Mouse (Mus musculus): ENCODE data around the gene Tet3.
"Not testable (repeated sequence)": the region's sequence is repeated elsewhere in the genome, so short reads cannot be mapped to it uniquely, and the experiment has no call there.

The Tet3 gene

DNA sequence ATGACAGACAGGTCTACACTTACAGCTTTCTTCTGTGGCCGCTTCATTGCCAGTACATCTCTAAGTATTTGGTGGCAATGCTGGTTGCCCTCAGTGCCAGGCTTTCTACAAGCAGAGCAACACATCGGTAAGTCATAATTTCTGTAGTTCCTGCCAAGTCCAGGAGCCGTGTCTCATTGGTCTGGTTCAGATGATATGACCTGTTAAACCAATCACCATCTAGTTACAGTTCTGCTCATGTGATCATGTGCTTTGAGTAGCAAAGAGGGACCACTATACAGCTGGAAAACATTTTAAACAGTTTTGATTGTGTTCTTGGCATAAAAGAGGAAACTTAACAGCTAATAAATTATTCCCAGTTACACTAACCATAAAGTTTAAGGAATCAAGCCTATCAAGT, 111.0 kb downstream of the Tet3 start:
- in situ Hi-C loops (cut with MboI, MseI): no loop called here

DNA sequence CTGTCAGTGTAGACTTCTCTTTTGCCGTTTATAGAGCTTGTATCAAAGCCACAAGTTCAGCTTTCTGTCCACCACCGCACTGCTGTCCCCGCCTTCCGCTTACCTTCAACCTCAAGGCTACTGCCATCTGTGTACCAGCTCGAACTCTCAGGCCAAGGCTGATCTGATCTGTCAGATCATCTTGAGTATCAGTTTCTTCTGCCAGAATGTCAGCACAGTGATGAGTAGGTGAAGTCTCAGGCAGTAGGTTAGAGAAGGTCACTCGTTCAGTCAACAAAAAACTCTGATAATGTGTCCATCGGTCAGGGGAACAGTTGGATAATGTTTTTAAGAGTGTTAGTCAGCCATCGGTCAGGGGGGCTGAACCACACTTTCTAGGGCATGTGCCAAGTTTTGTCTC, 113.6 kb downstream of the Tet3 start:
- in situ Hi-C loops (cut with MboI, MseI): not testable (repeated sequence)

DNA sequence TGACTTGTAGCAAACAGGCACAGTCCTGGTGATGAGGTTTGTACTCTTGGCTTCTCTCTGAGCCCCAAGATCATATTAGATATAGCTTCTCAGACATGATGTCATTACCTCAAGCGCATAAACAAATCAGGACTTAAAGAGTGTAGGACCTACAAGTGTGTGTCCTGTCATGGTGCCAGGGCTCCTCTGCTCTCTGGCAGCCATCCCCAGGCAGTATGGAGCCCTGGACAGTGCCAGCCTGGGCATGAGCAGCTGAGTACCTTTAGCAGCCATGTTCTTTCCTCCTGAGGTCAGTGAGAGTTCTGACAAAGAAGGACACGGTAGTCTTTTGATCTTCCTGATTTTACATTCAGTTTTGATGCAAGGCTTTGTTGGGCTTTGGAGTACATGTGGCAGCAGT, 115.9 kb downstream of the Tet3 start:
- in situ Hi-C loops (cut with MboI, MseI): no loop called here

DNA sequence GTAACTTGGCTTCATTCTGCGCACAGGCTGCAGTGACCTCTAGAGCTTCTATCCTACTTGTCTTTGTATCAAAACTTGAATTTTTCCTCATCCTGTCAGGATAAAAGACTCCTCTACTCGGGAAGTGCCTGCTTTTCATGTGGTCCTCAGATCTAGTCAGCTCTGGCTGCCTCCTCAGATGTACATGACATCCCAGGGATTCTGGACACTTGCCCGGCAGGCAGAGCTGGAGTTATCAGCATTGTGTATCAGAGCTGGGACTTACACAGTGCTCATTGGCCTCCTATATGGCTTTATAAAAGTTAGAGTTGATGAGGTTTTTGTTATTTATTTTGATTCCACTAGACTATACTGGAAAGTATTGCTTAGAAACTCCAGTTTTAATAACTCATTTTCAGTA, 117.5 kb downstream of the Tet3 start:
- in situ Hi-C loops (cut with MboI, MseI): no loop called here

DNA sequence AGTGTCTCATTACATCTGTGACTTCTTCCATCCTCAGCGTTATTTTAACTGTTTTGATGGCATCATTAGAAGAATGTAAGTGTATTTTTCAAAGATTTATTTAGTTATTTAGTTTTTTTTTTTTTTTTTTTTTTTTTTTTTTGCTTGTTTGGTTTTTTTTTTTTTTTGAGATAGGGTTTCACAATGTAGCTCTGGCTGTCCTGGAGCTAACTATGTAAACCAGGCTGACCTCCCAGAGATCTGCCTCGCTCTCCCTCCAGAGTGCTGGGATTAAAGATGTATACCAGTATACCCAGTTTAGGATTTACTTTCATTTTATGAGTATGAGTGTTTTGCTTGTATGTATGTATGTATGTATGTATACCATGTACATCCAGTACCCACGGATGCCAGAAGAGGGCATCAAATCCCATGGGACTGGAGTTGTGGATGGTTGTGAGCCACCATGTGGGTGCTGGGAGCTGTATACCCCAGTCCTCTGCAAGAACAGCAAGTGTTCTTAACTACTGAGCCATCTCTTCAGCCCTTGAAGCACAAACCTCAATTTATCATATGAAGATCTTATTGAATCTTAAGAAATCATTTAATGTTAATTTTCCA, 131.2 kb downstream of the Tet3 start:
- in situ Hi-C loops (cut with MboI, MseI): no loop called here

DNA sequence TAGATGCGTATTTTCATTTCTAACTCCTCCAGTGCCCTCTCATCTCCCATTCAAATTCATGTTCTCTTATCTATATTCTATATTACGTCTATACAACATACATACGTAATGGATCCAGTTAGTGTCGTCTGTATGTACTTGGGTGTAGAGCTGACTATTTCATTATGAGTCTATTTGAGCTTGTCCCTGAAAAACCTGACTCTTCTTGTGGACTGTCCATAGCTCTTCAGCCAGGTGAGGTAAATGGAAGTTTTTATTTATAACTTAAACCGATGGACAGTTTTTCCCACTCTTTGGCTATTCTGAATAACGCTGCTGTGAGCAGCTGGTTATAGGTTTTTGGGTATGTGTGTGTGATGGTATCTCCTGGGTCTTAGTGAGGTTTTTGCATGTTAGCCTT, 132.1 kb downstream of the Tet3 start:
- in situ Hi-C loops (cut with MboI, MseI): no loop called here

DNA sequence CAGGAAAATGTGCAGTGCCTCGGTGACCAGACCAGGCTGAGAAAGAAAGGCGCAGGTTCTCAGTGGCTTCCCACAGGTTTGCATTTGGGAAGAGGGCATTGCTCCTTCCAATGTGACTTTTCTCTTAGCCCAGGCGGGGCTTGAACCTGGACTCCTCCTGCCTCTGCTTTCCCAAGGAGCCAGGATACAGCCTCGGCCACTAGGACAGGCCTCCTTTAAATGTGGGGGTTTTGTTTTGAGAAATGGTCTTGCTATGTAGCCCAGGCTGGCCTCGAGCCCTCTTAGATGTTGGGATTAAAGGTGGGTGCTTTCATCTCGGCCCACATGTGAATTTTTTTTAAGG, 132.5 kb downstream of the Tet3 start:
- in situ Hi-C loops (cut with MboI, MseI): no loop called here

DNA sequence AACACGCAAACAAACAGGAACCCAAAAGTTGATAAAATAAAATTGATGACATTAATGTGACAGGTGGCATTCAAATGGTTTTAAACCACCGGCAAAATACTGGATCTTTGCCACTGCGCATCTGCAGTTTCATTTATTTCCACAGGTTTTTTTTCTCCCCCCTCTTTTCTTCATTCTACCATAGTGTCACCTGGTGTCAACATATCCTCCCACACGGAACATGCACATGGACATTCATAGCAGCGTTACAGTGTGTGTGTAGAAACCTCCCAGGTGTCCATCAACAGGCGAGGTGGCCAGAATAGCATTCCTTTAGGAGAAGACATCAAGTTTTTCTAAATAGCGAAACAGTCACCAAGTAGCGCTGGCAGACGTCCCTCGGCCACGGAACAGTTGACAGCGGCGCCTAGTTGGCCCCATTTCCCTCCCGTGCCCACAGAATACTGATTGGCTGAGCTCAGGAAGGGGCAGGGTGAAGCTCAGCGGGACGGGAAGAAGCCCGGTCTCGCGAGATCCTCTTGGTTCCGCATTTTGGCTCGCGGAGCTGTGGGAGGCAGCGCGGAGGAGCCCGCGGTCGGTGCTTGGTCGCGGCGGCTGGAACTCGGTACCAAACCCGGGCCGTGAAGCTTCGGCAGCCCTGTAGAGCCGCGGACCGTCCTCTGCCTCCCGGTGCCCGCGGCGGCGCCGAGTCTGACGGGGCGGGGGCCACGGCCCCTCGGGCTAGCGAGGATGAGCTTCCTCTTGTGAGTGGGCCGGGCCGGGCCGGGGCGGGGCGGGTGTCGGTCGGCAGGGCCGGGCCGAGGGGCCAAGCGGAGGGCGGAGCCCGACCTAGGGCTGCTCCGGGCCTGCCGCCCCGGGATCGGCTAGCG, 133.1 kb downstream of the Tet3 start, which contains the start of the genes Mthfd2 and Mob1a:
TSS of gene Mthfd2 (minus strand) at position 384 of the 869 bp plus-strand sequence.
TSS of gene Mob1a (plus strand) at position 492 of the 869 bp plus-strand sequence.
- in situ Hi-C loops (cut with MboI, MseI): no loop called here

DNA sequence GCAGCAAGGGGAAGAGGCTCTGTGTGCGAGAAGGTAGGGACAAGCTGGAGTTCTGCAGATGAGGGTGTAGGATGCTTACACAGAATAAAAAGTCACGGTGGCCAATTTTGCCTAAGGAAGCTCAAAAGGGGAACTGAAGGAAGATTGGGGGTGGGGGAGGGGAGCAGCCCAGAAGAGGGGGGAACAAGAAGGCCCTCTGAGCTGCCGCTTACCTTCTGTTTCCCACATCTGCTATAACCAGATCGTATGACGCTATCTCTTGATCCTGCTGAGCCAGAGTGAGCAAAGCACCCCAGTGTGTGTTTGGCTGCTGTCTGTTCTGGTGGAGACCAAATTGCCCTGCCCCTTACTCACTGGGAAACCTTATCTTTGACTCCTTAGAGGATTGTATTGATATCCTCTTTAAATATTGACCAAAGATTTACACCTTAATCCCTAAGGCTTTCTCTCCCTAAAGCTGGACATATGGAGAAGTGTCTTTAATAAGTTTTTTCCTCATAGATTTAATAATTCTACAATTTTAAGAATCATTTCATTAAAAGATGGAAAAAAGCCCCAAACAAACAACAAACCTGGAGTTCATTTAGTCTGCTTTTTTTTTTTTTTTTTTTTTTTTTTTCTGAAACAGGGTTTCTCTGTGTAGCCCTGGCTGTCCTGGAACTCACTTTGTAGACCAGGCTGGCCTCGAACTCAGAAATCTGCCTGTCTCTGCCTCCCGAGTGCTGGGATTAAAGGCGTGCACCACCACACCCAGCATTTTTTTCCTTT, 135.0 kb downstream of the Tet3 start:
- in situ Hi-C loops (cut with MboI, MseI): no loop called here

DNA sequence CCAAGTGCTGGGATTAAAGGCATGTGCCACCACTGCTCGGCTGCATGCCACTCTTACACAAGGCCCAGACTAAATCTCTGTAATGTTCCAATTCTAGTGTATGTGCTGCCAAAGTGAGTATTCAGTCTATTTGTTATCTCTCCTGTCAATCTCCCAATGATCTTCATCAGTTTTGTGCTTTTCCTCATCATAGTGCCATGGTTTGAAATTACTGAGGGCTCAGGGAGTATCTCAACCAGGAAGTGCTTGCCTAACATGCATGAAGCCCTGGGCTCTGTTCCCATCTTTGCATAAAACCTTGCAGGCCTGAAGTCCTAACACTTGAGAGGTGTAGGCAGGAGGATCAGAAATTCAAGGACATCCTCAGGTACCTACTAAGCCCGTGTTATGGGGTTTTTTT, 136.1 kb downstream of the Tet3 start:
- in situ Hi-C loops (cut with MboI, MseI): no loop called here

DNA sequence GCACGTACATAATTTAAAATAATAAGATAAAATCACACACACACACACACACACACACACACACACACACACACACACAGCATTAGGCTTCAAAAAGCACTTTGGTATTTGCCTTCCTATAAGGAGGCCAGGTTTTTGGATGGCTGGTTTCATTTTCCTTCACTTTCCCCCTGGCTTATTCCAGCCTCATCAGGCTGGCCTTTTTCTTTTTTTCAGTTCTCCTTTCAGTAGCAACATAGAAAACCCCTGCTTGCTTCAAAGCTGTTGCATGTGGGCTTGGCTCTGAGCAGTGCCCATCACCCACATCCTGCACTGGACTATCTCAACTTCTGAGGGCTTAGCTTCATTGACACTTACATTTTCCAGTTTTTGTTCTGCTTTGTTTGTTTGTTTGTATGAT, 137.0 kb downstream of the Tet3 start:
- in situ Hi-C loops (cut with MboI, MseI): no loop called here

DNA sequence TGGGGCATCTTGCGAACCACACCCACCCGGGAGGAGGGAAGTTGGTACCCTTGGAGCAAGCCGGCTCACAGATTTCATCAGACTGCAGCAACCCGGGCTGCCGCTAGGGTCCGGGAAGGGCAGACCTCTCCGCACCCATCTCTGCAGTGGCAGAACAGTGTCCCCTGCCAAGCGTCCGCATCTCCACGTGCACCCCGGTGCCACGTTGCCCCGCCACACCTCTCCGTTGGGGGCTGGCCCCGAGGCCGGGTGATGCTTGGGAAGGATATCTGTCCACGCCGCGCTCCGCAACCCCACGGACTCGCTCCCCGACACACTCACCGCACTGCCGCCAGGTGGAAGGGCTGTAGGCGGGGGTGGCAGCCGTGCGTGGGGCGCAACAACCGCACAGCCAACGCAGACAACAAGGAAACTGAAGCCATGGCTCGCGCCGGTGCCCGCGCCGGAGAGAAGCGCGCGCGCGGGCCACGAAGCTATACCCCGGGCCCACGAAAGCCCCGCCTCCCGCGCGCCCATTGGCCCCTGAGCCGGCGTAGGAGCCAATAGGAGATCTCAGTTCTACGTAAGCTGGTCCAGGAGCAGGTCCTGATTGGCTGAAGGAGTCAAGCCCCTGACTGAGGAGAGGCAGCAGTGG, 141.7 kb downstream of the Tet3 start:
- in situ Hi-C loops (cut with MboI, MseI): loop anchor here in 1 of 2 experiments (10.0 kb wide), 1 partner anchor 608 kb away; no protein-coding TSS in a partner anchor

DNA sequence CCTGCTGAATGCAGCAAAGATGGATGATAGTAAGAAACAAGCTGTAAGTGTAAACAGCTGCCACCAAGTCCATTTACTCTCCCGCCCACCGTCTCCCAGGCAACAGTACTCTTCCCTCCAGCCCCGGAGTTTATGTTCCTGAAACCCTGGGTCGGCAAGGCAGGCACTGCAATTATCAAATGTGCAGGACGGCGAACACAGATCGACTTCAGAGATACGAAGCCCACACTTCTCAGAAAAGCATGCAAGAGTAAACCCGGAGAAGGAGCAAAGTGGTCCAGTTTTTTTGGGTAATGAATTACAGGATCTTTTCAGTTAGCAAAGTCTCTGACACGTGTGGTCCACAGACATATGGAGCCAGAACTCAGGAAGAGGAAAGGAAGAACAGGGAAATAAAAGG, 142.9 kb downstream of the Tet3 start:
- in situ Hi-C loops (cut with MboI, MseI): loop anchor here in 1 of 2 experiments (10.0 kb wide), 1 partner anchor 609 kb away; no protein-coding TSS in a partner anchor

DNA sequence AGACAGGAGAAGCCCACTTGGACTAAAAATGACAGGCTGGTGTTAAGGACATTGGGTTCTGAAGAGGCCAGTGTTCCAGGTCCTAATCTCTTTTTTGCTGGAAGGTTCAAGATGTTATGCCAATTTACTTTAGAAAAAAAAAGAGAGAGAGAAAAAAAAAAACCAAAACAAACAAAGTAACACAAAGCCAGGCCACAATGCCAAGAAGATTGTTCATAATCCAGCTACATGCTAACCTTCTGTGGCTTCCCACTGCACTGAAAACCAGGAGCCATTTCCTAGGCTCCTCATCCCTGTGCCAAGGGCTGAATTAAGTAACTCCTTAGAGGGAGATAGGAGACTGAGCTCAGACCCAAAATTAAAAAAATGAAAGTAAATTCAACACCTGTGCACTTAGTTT, 143.6 kb downstream of the Tet3 start:
- in situ Hi-C loops (cut with MboI, MseI): loop anchor here in 1 of 2 experiments (10.0 kb wide), 1 partner anchor 610 kb away; no protein-coding TSS in a partner anchor

DNA sequence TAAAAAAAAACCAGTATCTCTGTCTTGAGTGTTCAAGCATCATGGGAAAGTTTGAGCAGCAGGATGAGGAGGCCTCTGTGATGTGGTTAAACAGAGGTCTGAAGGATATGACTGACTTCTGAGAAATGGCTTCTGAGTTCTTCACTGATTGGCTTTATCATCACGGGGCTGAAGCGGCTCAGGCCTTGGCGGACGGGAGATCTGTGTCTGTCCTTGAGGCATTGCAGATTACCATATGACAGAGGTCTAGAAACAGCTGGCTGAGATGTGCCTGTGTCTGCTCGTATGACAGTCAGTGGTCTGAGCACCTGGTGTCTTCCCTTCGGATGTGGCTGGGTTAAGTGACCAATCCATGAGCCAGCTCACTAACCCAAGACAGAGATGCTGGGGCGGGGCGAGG, 146.4 kb downstream of the Tet3 start:
- in situ Hi-C loops (cut with MboI, MseI): loop anchor here in 1 of 2 experiments (10.0 kb wide), 1 partner anchor 612 kb away; no protein-coding TSS in a partner anchor
